ENCODE assay signal across 8 mouse cellular contexts in the genomic region with DNA sequence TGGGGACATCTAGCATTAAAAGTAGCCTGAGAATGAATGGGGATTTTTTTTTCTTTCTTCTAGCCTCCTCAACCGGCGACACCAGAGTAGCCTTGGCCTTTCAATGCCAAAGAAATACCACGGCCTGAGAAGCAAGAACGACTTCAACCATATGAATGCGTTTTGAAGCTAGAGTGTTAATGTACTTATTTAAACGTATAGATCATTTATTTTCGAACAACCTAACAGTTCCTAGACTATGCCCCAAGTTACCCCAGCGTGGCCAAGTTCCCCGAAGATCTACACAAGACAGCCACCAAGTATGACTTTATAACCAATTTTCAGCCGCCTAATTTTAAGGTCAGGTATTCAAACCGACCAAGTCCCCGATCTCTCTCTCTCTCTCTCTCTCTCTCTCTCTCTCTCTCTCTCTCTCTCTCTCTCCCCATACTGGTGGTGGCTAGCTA. TPM values are rescaled to one million over a fixed set of nuclear protein-coding genes. Genes with fewer than 3 reads are reported as not detected.
DNase-seq lines count a peak whose midpoint lies in the region; ATAC-seq and TF ChIP-seq lines count a peak whose summit lies in the region.

No protein-coding gene starts in this region.

- no peak for TF ChIP-seq CTCF in layer of hippocampus, adult 2 months (conservative IDR thresholded peaks at IDR 0.05)
- TF ChIP-seq CTCF in intestine, postnatal 0 days (IDR thresholded peaks at IDR 0.05; ENCODE audit: low read depth), result no peak

- no peaks in the 10 kb centered on the region for H3K9me3 ChIP-seq in embryonic facial prominence, embryonic 11.5 days (replicated peaks; ENCODE audit: control insufficient read depth, low read length)
- no peaks in the 10 kb centered on the region for H3K9me3 ChIP-seq in intestine, postnatal 0 days (ENCODE audit: control insufficient read depth)
- H3K9me3 ChIP-seq in neural tube, embryonic 12.5 days, result no peaks in the 10 kb centered on the region

- H3K9ac ChIP-seq in embryonic facial prominence, embryonic 11.5 days (replicated peaks; ENCODE audit: low read length), result no peak overlapping the region
- peak overlapping the region; percentile 28; the same call in 1 of the 2 replicates for H3K9ac ChIP-seq in intestine, postnatal 0 days (ENCODE audit: low read depth, low read length)
- H3K9ac ChIP-seq in neural tube, embryonic 12.5 days, result peak overlapping the region; percentile 100

- no peak for DNase-seq in layer of hippocampus, adult 2 months (ENCODE audit: low spot score in 2 of 2)
- no peak for DNase-seq in layer of hippocampus, postnatal 10 days (ENCODE audit: low spot score in 2 of 2)
- no peak for DNase-seq in embryonic facial prominence, embryonic 11.5 days (ENCODE audit: low spot score)
- DNase-seq in layer of hippocampus, adult 8-10 months (ENCODE audit: low spot score in 2 of 2), result no peak
- DNase-seq in spleen, postnatal 10 days (ENCODE audit: low spot score in 2 of 2), result no peak
- no peak for DNase-seq in gastrocnemius, postnatal 10 days

- no peaks in the 10 kb centered on the region; the same call in 1 of the 2 replicates for H3K4me1 ChIP-seq in embryonic facial prominence, embryonic 11.5 days (ENCODE audit: control insufficient read depth, insufficient read depth, low read length)
- H3K4me1 ChIP-seq in intestine, postnatal 0 days (replicated peaks; ENCODE audit: control insufficient read depth, insufficient read depth, low read length), result no peaks in the 10 kb centered on the region; the same call in 1 of the 2 replicates
- H3K4me1 ChIP-seq in neural tube, embryonic 12.5 days, result peaks cover 33% of the 10 kb centered on the region

- no peak overlapping the region for H3K27ac ChIP-seq in layer of hippocampus, adult 2 months
- H3K27ac ChIP-seq in embryonic facial prominence, embryonic 11.5 days (replicated peaks; ENCODE audit: low read depth, low read length), result no peak overlapping the region
- H3K27ac ChIP-seq in intestine, postnatal 0 days (ENCODE audit: low read depth, low read length), result no peak overlapping the region
- peak overlapping the region; percentile 99 for H3K27ac ChIP-seq in neural tube, embryonic 12.5 days

- H3K4me2 ChIP-seq in embryonic facial prominence, embryonic 11.5 days (ENCODE audit: low read depth, low read length), result peak overlapping the region; percentile 58; the same call in 1 of the 2 replicates
- H3K4me2 ChIP-seq in intestine, postnatal 0 days (replicated peaks; ENCODE audit: low read depth), result peak overlapping the region; percentile 92
- H3K4me2 ChIP-seq in neural tube, embryonic 12.5 days (replicated peaks), result peak overlapping the region; percentile 99

- 8% methylated on average over 12 of the region's 12 CpGs for WGBS in embryonic facial prominence, embryonic 11.5 days
- WGBS in intestine, postnatal 0 days, result 17% methylated on average over 12 of the region's 12 CpGs
- under 1% methylated on average over 12 of the region's 12 CpGs for WGBS in neural tube, embryonic 12.5 days

- H3K4me3 ChIP-seq in layer of hippocampus, adult 2 months, result peak overlapping the region; percentile 63; the same call in 1 of the 2 replicates
- H3K4me3 ChIP-seq in embryonic facial prominence, embryonic 11.5 days (ENCODE audit: low read depth, low read length), result peak overlapping the region; percentile 36; the same call in 1 of the 2 replicates
- peak overlapping the region; percentile 57 for H3K4me3 ChIP-seq in intestine, postnatal 0 days (ENCODE audit: low read depth, low read length)
- peak overlapping the region; percentile 82 for H3K4me3 ChIP-seq in neural tube, embryonic 12.5 days

- H3K27me3 ChIP-seq in embryonic facial prominence, embryonic 11.5 days (ENCODE audit: control insufficient read depth, insufficient read depth, low read length), result peaks cover 88% of the 10 kb centered on the region
- H3K27me3 ChIP-seq in intestine, postnatal 0 days (replicated peaks; ENCODE audit: control insufficient read depth, insufficient read depth, low read length), result peaks cover 95% of the 10 kb centered on the region
- peaks cover 8% of the 10 kb centered on the region; the same call in 1 of the 2 replicates for H3K27me3 ChIP-seq in neural tube, embryonic 12.5 days (replicated peaks)

- no peak for ATAC-seq in embryonic facial prominence, embryonic 11.5 days (replicated peaks; ENCODE audit: insufficient number of reproducible peaks, low FRiP score, low TSS enrichment, low read depth)
- ATAC-seq in intestine, postnatal 0 days, result no peak
- no peak for ATAC-seq in neural tube, embryonic 12.5 days (ENCODE audit: low FRiP score, low read depth)

- no peaks in the 10 kb centered on the region for H3K36me3 ChIP-seq in embryonic facial prominence, embryonic 11.5 days (replicated peaks; ENCODE audit: control insufficient read depth, insufficient read depth, low read depth, low read length)
- H3K36me3 ChIP-seq in intestine, postnatal 0 days (ENCODE audit: control insufficient read depth, insufficient read depth), result no peaks in the 10 kb centered on the region
- no peaks in the 10 kb centered on the region for H3K36me3 ChIP-seq in neural tube, embryonic 12.5 days

RNA-seq across cellular contexts. Expression of gene Hoxa7, which starts 0.8 kb away (rescaled TPM):
- not detected for total RNA-seq in layer of hippocampus, adult 2 months (2021)
- total RNA-seq in layer of hippocampus, postnatal 10 days (2021), result not detected
- polyA plus RNA-seq in embryonic facial prominence, embryonic 11.5 days (2014; fragmentation: Nextera tagmentation; extraction: Ambion mirVana), result 0.26 and 0.34 TPM in 2 replicates
- polyA plus RNA-seq in intestine, postnatal 0 days (2015; fragmentation: Nextera tagmentation; extraction: Ambion mirVana), result 5.6 and 6.2 TPM in 2 replicates
- 81.2 and 102 TPM in 2 replicates for polyA plus RNA-seq in neural tube, embryonic 12.5 days (2016; fragmentation: Nextera tagmentation; extraction: Ambion mirVana)
- total RNA-seq in layer of hippocampus, adult 8-10 months (2022), result not detected
- 1 to 10 TPM; 9.4 to 9.7 TPM for total RNA-seq in gastrocnemius, postnatal 10 days (2021)

RNA-seq across cellular contexts. Expression of gene Gm28308, which starts 7.7 kb away (rescaled TPM):
- total RNA-seq in layer of hippocampus, adult 2 months (2021), result not detected
- total RNA-seq in layer of hippocampus, postnatal 10 days (2021), result not detected
- polyA plus RNA-seq in embryonic facial prominence, embryonic 11.5 days (2014; fragmentation: Nextera tagmentation; extraction: Ambion mirVana), result 0.38 TPM in 1 of 2 replicates, not detected in the other
- polyA plus RNA-seq in intestine, postnatal 0 days (2015; fragmentation: Nextera tagmentation; extraction: Ambion mirVana), result not detected in 2 replicates
- not detected in 2 replicates for polyA plus RNA-seq in neural tube, embryonic 12.5 days (2016; fragmentation: Nextera tagmentation; extraction: Ambion mirVana)
- not detected for total RNA-seq in layer of hippocampus, adult 8-10 months (2022)
- total RNA-seq in gastrocnemius, postnatal 10 days (2021), result not detected

RNA-seq across cellular contexts. Expression of gene Hoxa3, which starts 7.8 kb away (rescaled TPM):
- total RNA-seq in layer of hippocampus, adult 2 months (2021), result not detected
- not detected for total RNA-seq in layer of hippocampus, postnatal 10 days (2021)
- 0.88 and 0.91 TPM in 2 replicates for polyA plus RNA-seq in embryonic facial prominence, embryonic 11.5 days (2014; fragmentation: Nextera tagmentation; extraction: Ambion mirVana)
- 3.4 and 3.6 TPM in 2 replicates for polyA plus RNA-seq in intestine, postnatal 0 days (2015; fragmentation: Nextera tagmentation; extraction: Ambion mirVana)
- 21.1 and 25.1 TPM in 2 replicates for polyA plus RNA-seq in neural tube, embryonic 12.5 days (2016; fragmentation: Nextera tagmentation; extraction: Ambion mirVana)
- total RNA-seq in layer of hippocampus, adult 8-10 months (2022), result not detected
- 1 to 10 TPM; 2.0 to 5.0 TPM for total RNA-seq in gastrocnemius, postnatal 10 days (2021)

RNA-seq across cellular contexts. Expression of gene Hoxa9, which starts 10.0 kb away (rescaled TPM):
- total RNA-seq in layer of hippocampus, adult 2 months (2021), result not detected
- total RNA-seq in layer of hippocampus, postnatal 10 days (2021), result not detected
- polyA plus RNA-seq in embryonic facial prominence, embryonic 11.5 days (2014; fragmentation: Nextera tagmentation; extraction: Ambion mirVana), result 0.11 and 0.56 TPM in 2 replicates
- 1.1 and 3.0 TPM in 2 replicates for polyA plus RNA-seq in intestine, postnatal 0 days (2015; fragmentation: Nextera tagmentation; extraction: Ambion mirVana)
- 124 and 131 TPM in 2 replicates for polyA plus RNA-seq in neural tube, embryonic 12.5 days (2016; fragmentation: Nextera tagmentation; extraction: Ambion mirVana)
- not detected for total RNA-seq in layer of hippocampus, adult 8-10 months (2022)
- 10 to 100 TPM in 1 of 2 experiments, 1 to 10 TPM in 1; 7.8 to 11.2 TPM for total RNA-seq in gastrocnemius, postnatal 10 days (2021)

RNA-seq across cellular contexts. Expression of gene Hoxa6, which starts 12.4 kb away (rescaled TPM):
- not detected for total RNA-seq in layer of hippocampus, adult 2 months (2021)
- not detected for total RNA-seq in layer of hippocampus, postnatal 10 days (2021)
- polyA plus RNA-seq in embryonic facial prominence, embryonic 11.5 days (2014; fragmentation: Nextera tagmentation; extraction: Ambion mirVana), result not detected in 2 replicates
- 0.76 and 0.81 TPM in 2 replicates for polyA plus RNA-seq in intestine, postnatal 0 days (2015; fragmentation: Nextera tagmentation; extraction: Ambion mirVana)
- 34.7 and 34.9 TPM in 2 replicates for polyA plus RNA-seq in neural tube, embryonic 12.5 days (2016; fragmentation: Nextera tagmentation; extraction: Ambion mirVana)
- total RNA-seq in layer of hippocampus, adult 8-10 months (2022), result not detected
- 1 to 10 TPM; 1.6 to 2.2 TPM for total RNA-seq in gastrocnemius, postnatal 10 days (2021)

Comparison
In these comparisons a context has a peak if more than half of its experiments do, and no peak if none do; other contexts are left out.
1. RNA of gene Hoxa7, which starts 0.8 kb away (total RNA-seq): 9.4 to 9.7 TPM in gastrocnemius, postnatal 10 days; not detected in layer of hippocampus, adult 2 months, not detected in layer of hippocampus, postnatal 10 days and not detected in layer of hippocampus, adult 8-10 months; every median in the first group is over 4 times any median in the second.
2. Peak in every context shown above with its lines, with median percentiles within 50 percentile points of each other: H3K4me3 ChIP-seq and H3K4me2 ChIP-seq.